Mouse (Mus musculus) splenic B cell, adult 2 months (primary cell): ENCODE measurements around the gene Syt15.
"Not testable (repeated sequence)": the region's sequence is repeated elsewhere in the genome, so short reads cannot be mapped to it uniquely, and the experiment has no call there.

Source experiments
- DNase-seq: peaks from one replicate; pipeline ENCODE4 v3.0.0-alpha.2; 2011; ENCODE audit warnings: low read depth, low spot score
- H3K27me3 ChIP-seq: 2 replicates; pipeline ENCODE4 v1.6.1; 2012; ENCODE audit warnings: mild to moderate bottlenecking, low read length, moderate library complexity, mixed read lengths; ENCODE audit not compliant: control insufficient read depth, poor library complexity, insufficient read depth, severe bottlenecking
- H3K36me3 ChIP-seq: 2 replicates; pipeline ENCODE4 v1.6.1; 2012; ENCODE audit warnings: mild to moderate bottlenecking, low read length, moderate library complexity, mixed read lengths; ENCODE audit not compliant: control insufficient read depth, poor library complexity, insufficient read depth, severe bottlenecking

The Syt15 gene

GRCm38 (mm10) chr14:34240676-34241075 lies 21.3 kb downstream of the Syt15 start:
- no peaks in the 10 kb centered on the region for H3K27me3 ChIP-seq
- no peak for DNase-seq
- H3K36me3 ChIP-seq: 0 out of 2 replicates have a peak, but pooled peaks cover 2% of the 10 kb centered on the region

- DNase-seq: no peak
- H3K27me3 ChIP-seq: no peaks in the 10 kb centered on the region
Observed at GRCm38 (mm10) chr14:34252470-34253145, 33.2 kb downstream of the Syt15 start.

GRCm38 (mm10) chr14:34253261-34253660 lies 33.9 kb downstream of the Syt15 start:
- no peaks in the 10 kb centered on the region for H3K27me3 ChIP-seq
- 0 out of 2 replicates have a peak, but pooled peaks cover 2% of the 10 kb centered on the region for H3K36me3 ChIP-seq
- no peak for DNase-seq

More at GRCm38 (mm10) chr14:34252470-34253145, 33.2 kb downstream of the Syt15 start:
- H3K36me3 ChIP-seq: 0 out of 2 replicates have a peak, but pooled peaks cover 2% of the 10 kb centered on the region

GRCm38 (mm10) chr14:34258525-34258924 lies 39.1 kb downstream of the Syt15 start:
- DNase-seq, H3K36me3 ChIP-seq, H3K27me3 ChIP-seq: not testable (repeated sequence)

- Histone ChIP-seq H3K27me3 (no peaks in the 10 kb centered on the region), H3K36me3 (0 out of 2 replicates have a peak, but pooled peaks cover 5% of the 10 kb centered on the region)
- no peak for DNase-seq
Observed at GRCm38 (mm10) chr14:34268046-34268445, 48.7 kb downstream of the Syt15 start.

GRCm38 (mm10) chr14:34273280-34273679 lies 53.9 kb downstream of the Syt15 start:
- no peaks in the 10 kb centered on the region; the same call in 1 of the 2 replicates for H3K36me3 ChIP-seq
- DNase-seq: peak; percentile 59
- H3K27me3 ChIP-seq: no peaks in the 10 kb centered on the region

GRCm38 (mm10) chr14:34274141-34274540 lies 54.7 kb downstream of the Syt15 start:
- H3K36me3 ChIP-seq: no peaks in the 10 kb centered on the region; the same call in 1 of the 2 replicates
- no peak for DNase-seq
- no peaks in the 10 kb centered on the region for H3K27me3 ChIP-seq

- Histone ChIP-seq H3K27me3 (no peaks in the 10 kb centered on the region), H3K36me3 (no peaks in the 10 kb centered on the region; the same call in 1 of the 2 replicates)
- no peak for DNase-seq
Observed at GRCm38 (mm10) chr14:34275225-34275624, 55.8 kb downstream of the Syt15 start.

- no peaks in the 10 kb centered on the region; the same call in 1 of the 2 replicates for H3K36me3 ChIP-seq
- DNase-seq: no peak
- H3K27me3 ChIP-seq: no peaks in the 10 kb centered on the region
Observed at GRCm38 (mm10) chr14:34279726-34280125, 60.3 kb downstream of the Syt15 start.
